ENCODE assay signal across 7 mouse cellular contexts in genomic region chr7:4526341-4527301, GRCm38 (mm10). TPM values are rescaled to one million over a fixed set of nuclear protein-coding genes. Genes with fewer than 3 reads are reported as not detected.
A peak's percentile ranks its signal among the peaks of the same experiment; 100 is the strongest.
DNase-seq lines count a peak whose midpoint lies in the region; ATAC-seq and TF ChIP-seq lines count a peak whose summit lies in the region.

No protein-coding gene starts in this region.

- peak overlapping the region; percentile 11; the same call in 1 of the 2 replicates for H3K27ac ChIP-seq in hindbrain, postnatal 0 days

- peak; percentile 92 for ATAC-seq in common myeloid progenitor, adult 5-6 weeks (replicated peaks; ENCODE audit: low read depth, poor library complexity, severe bottlenecking)
- peak; percentile 96 for ATAC-seq in hindbrain, postnatal 0 days

- peak overlapping the region; percentile 30 for H3K4me3 ChIP-seq in hindbrain, postnatal 0 days (ENCODE audit: low read length)

- H3K4me1 ChIP-seq in hindbrain, postnatal 0 days (ENCODE audit: insufficient read depth, low read length): no peaks in the 10 kb centered on the region

- intact Hi-C loops in left cerebral cortex, postnatal 25 days (cut with DNase I): loop anchor here (2.0 kb wide), 1 partner anchor 16 kb away; no protein-coding TSS in a partner anchor

- peak; percentile 37 for DNase-seq in adipocyte (ENCODE audit: low spot score)
- DNase-seq in gastrocnemius, adult 8-10 months (ENCODE audit: low spot score in 2 of 2): peak; percentile 37 to 56
- peak; percentile 94 for DNase-seq in hindbrain, postnatal 0 days (ENCODE audit: low spot score)
- peak; percentile 69 to 78 for DNase-seq in left cerebral cortex, postnatal 25 days (ENCODE audit: low spot score in 2 of 2)
- DNase-seq in mesoderm, embryonic 11.5 days (ENCODE audit: low read depth, low spot score): peak; percentile 94
- DNase-seq in right cerebral cortex, postnatal 4 days: peak; percentile 76

- TF ChIP-seq CTCF in hindbrain, postnatal 0 days (IDR thresholded peaks at IDR 0.05; ENCODE audit: low read depth): peak; percentile 86

- H3K9me3 ChIP-seq in hindbrain, postnatal 0 days (ENCODE audit: low read length): no peaks in the 10 kb centered on the region

- 21% methylated on average over 40 of the region's 40 CpGs for WGBS in hindbrain, postnatal 0 days

- H3K9ac ChIP-seq in hindbrain, postnatal 0 days (replicated peaks; ENCODE audit: low read length): peak overlapping the region; percentile 31

- H3K27me3 ChIP-seq in hindbrain, postnatal 0 days (ENCODE audit: insufficient read depth, low read length): peaks cover 2% of the 10 kb centered on the region; the same call in 1 of the 2 replicates

- no peaks in the 10 kb centered on the region for H3K36me3 ChIP-seq in hindbrain, postnatal 0 days (ENCODE audit: insufficient read depth, low read length)

- H3K4me2 ChIP-seq in hindbrain, postnatal 0 days (ENCODE audit: low read depth, low read length): peak overlapping the region; percentile 58

RNA-seq across cellular contexts. Expression of gene Tnni3, which starts 2.6 kb away (rescaled TPM):
- total RNA-seq in common myeloid progenitor, adult 5-6 weeks (2017): 0.87 and 1.9 TPM in 2 replicates
- 1 to 10 TPM; 1.8 to 3.0 (median 2.3) TPM for total RNA-seq in gastrocnemius, adult 8-10 months (2022)
- total RNA-seq in hindbrain, postnatal 0 days (2014; rRNA removed): 1.9 TPM in 1 of 2 replicates, not detected in the other
- polyA plus RNA-seq in hindbrain, postnatal 0 days (2015; fragmentation: Nextera tagmentation; extraction: Ambion mirVana): 2.1 and 3.9 TPM in 2 replicates
- total RNA-seq in left cerebral cortex, postnatal 25 days (2021): 1 to 10 TPM; 1.0 to 1.2 TPM

RNA-seq across cellular contexts. Expression of gene Dnaaf3, which starts 5.6 kb away (rescaled TPM):
- 1.6 TPM in 1 of 2 replicates, not detected in the other for total RNA-seq in common myeloid progenitor, adult 5-6 weeks (2017)
- under 1 TPM in 1 of 4 experiments, not detected in 3; 0.13 TPM for total RNA-seq in gastrocnemius, adult 8-10 months (2022)
- total RNA-seq in hindbrain, postnatal 0 days (2014; rRNA removed): 2.1 and 3.8 TPM in 2 replicates
- polyA plus RNA-seq in hindbrain, postnatal 0 days (2015; fragmentation: Nextera tagmentation; extraction: Ambion mirVana): 2.0 and 2.6 TPM in 2 replicates
- total RNA-seq in left cerebral cortex, postnatal 25 days (2021): under 1 TPM; 0.23 to 0.46 TPM

RNA-seq across cellular contexts. Expression of gene Tnnt1, which starts 10.4 kb away (rescaled TPM):
- 6.1 and 6.6 TPM in 2 replicates for total RNA-seq in common myeloid progenitor, adult 5-6 weeks (2017)
- total RNA-seq in gastrocnemius, adult 8-10 months (2022): 100 to 1,000 TPM; 464 to 544 (median 482) TPM
- 0.93 and 3.5 TPM in 2 replicates for total RNA-seq in hindbrain, postnatal 0 days (2014; rRNA removed)
- 2.9 and 3.6 TPM in 2 replicates for polyA plus RNA-seq in hindbrain, postnatal 0 days (2015; fragmentation: Nextera tagmentation; extraction: Ambion mirVana)
- total RNA-seq in left cerebral cortex, postnatal 25 days (2021): 10 to 100 TPM in 1 of 2 experiments, 1 to 10 TPM in 1; 4.6 to 10.2 TPM

RNA-seq across cellular contexts. Expression of gene Syt5, which starts 20.7 kb away (rescaled TPM):
- total RNA-seq in common myeloid progenitor, adult 5-6 weeks (2017): not detected in 2 replicates
- under 1 TPM in 1 of 4 experiments, not detected in 3; 0.15 TPM for total RNA-seq in gastrocnemius, adult 8-10 months (2022)
- total RNA-seq in hindbrain, postnatal 0 days (2014; rRNA removed): 81.1 and 83.7 TPM in 2 replicates
- polyA plus RNA-seq in hindbrain, postnatal 0 days (2015; fragmentation: Nextera tagmentation; extraction: Ambion mirVana): 103 and 106 TPM in 2 replicates
- 100 to 1,000 TPM; 261 to 281 TPM for total RNA-seq in left cerebral cortex, postnatal 25 days (2021)

RNA-seq across cellular contexts. Expression of gene Ppp1r12c, which starts 25.1 kb away (rescaled TPM):
- total RNA-seq in common myeloid progenitor, adult 5-6 weeks (2017): 90.2 and 117 TPM in 2 replicates
- 10 to 100 TPM; 11.6 to 17.2 (median 16.7) TPM for total RNA-seq in gastrocnemius, adult 8-10 months (2022)
- total RNA-seq in hindbrain, postnatal 0 days (2014; rRNA removed): 88.2 and 109 TPM in 2 replicates
- 33.9 and 42.0 TPM in 2 replicates for polyA plus RNA-seq in hindbrain, postnatal 0 days (2015; fragmentation: Nextera tagmentation; extraction: Ambion mirVana)
- total RNA-seq in left cerebral cortex, postnatal 25 days (2021): 100 to 1,000 TPM; 131 to 156 TPM

Comparison
In these comparisons a context has a peak if more than half of its experiments do, and no peak if none do; other contexts are left out.
1. Peak in every context shown above with its lines: DNase-seq, ATAC-seq, H3K4me3 ChIP-seq and H3K27ac ChIP-seq.
2. DNase-seq: peak in every context shown above with its lines; median percentile 94 in hindbrain, postnatal 0 days; 94 in mesoderm, embryonic 11.5 days; 76 in right cerebral cortex, postnatal 4 days; 74 in left cerebral cortex, postnatal 25 days; 46 in gastrocnemius, adult 8-10 months; 37 in adipocyte.
3. RNA of gene Tnnt1, which starts 10.4 kb away (total RNA-seq): 464 to 544 TPM in gastrocnemius, adult 8-10 months; 4.6 to 10.2 TPM in left cerebral cortex, postnatal 25 days, 6.1 to 6.6 TPM in common myeloid progenitor, adult 5-6 weeks and 0.93 to 3.5 TPM in hindbrain, postnatal 0 days; every median in the first group is over 10 times any median in the second.